Mouse (Mus musculus): Measurements from ENCODE around the gene Inppl1. TPM values are rescaled to one million over a fixed set of nuclear protein-coding genes. Genes with fewer than 3 reads are reported as not detected.

Gene Inppl1
- polyA plus RNA-seq (2014; fragmentation: Illumina TruSeq; extraction: RNeasy Lipid Tissue Mini Kit (QIAGEN cat#74804); ENCODE audit: low replicate concordance): 31.7 TPM

GRCm38 (mm10) chr7:101837606-101838471, at the start of gene Inppl1:
TSS of gene Inppl1 (minus strand) at chr7:101838229.

GRCm38 (mm10) chr7:101870629-101871028, 32.6 kb upstream of the Inppl1 start, which contains the start of gene Folr1:
TSS of gene Folr1 (minus strand) at chr7:101870788.

DNA sequence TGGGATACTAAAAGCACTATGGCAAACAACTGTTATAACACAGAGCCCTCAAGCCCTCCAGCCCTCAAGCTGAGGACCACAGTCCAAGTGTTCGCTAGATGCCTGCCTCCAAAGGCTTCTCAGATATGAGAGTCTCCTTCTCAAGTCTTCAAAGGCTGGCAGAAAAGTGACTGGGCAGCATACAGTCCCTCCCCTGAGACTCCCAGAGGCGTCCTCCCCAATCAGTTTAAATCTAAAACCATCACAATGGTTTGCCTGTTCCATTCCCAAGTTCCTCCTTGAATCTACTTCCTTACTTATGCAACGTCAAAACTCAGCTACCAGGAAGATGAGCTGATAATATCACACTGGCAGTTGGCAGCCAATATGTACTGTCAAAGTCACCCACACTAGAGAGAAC, 25.4 kb upstream of the Inppl1 start, which contains the start of gene Anapc15:
Gene Anapc15 (plus strand): TSS at position 301 of the 400 bp plus-strand sequence.

DNA sequence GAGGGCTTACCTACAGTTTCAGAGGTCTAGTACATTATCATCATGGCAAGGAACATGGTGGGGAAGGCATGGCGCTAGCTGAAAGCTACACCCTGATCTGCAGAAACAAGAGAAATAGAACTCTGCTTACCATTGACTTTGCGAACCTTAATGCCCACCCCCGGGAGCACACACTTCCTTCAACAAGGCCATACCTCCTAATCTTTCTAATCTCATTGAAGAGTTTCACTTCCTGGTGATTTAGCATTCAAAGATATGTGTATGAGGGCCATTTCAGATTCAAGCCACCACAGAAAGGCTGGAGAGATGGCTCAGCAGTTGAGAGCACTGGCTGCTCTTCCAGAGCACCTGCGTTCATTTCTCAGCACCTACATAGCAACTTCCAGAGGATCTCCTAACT, 19.1 kb upstream of the Inppl1 start, which contains the start of gene Folr2:
Gene Folr2 (minus strand): TSS at position 101 of the 400 bp plus-strand sequence.

DNA sequence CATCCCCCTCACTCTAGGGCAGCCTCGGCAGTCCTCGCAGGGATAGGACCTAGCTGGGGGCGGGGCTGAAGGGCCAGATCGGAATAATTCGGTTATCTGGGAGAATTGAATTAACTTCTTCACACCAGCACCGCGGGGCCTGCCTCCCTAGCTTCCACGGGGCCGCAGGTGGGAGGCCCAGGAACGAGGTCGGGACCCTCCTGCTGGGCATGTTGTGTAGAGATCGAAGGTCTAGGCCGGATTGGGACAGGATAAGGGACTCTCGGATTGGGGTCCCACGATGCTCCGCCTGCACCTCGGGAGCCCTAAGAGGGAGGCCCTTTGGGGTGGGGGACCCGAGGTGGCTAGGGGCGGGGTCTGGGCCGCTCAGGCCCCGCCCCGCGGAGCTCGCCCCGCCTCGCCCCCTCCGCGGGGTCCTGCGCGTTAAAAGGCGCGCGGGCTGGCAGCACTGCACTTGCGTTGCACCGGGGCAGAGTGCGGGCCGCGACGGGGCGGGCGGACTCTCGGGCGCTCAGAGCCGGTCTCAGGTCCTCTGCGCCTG, 20.1 kb downstream of the Inppl1 start, which contains the start of gene Phox2a:
Gene Phox2a (plus strand): TSS at position 453 of the 541 bp plus-strand sequence.

Other genes with a start within 250 kb of the Inppl1 start
- 1.6 TPM for gene Clpb, start 174.6 kb downstream of the Inppl1 start, polyA plus RNA-seq (2014; fragmentation: Illumina TruSeq; extraction: RNeasy Lipid Tissue Mini Kit (QIAGEN cat#74804); ENCODE audit: low replicate concordance)
- gene Phox2a, start 19.9 kb downstream of the Inppl1 start, polyA plus RNA-seq (2014; fragmentation: Illumina TruSeq; extraction: RNeasy Lipid Tissue Mini Kit (QIAGEN cat#74804); ENCODE audit: low replicate concordance): not detected
- gene Folr2, start 19.0 kb upstream of the Inppl1 start, polyA plus RNA-seq (2014; fragmentation: Illumina TruSeq; extraction: RNeasy Lipid Tissue Mini Kit (QIAGEN cat#74804); ENCODE audit: low replicate concordance): not detected
- gene Anapc15, start 25.5 kb upstream of the Inppl1 start, polyA plus RNA-seq (2014; fragmentation: Illumina TruSeq; extraction: RNeasy Lipid Tissue Mini Kit (QIAGEN cat#74804); ENCODE audit: low replicate concordance): 9.5 TPM
- not detected for gene Folr1, start 32.6 kb upstream of the Inppl1 start, polyA plus RNA-seq (2014; fragmentation: Illumina TruSeq; extraction: RNeasy Lipid Tissue Mini Kit (QIAGEN cat#74804); ENCODE audit: low replicate concordance)
- 6.5 TPM for gene Lamtor1, start 67.7 kb upstream of the Inppl1 start, polyA plus RNA-seq (2014; fragmentation: Illumina TruSeq; extraction: RNeasy Lipid Tissue Mini Kit (QIAGEN cat#74804); ENCODE audit: low replicate concordance)
- not detected for gene Tomt, start 68.1 kb upstream of the Inppl1 start, polyA plus RNA-seq (2014; fragmentation: Illumina TruSeq; extraction: RNeasy Lipid Tissue Mini Kit (QIAGEN cat#74804); ENCODE audit: low replicate concordance)
- gene Lrrc51, start 95.7 kb upstream of the Inppl1 start, polyA plus RNA-seq (2014; fragmentation: Illumina TruSeq; extraction: RNeasy Lipid Tissue Mini Kit (QIAGEN cat#74804); ENCODE audit: low replicate concordance): 0.59 TPM
- 41.5 TPM for gene Numa1, start 95.9 kb upstream of the Inppl1 start, polyA plus RNA-seq (2014; fragmentation: Illumina TruSeq; extraction: RNeasy Lipid Tissue Mini Kit (QIAGEN cat#74804); ENCODE audit: low replicate concordance)
- gene Il18bp, start 180.5 kb upstream of the Inppl1 start, polyA plus RNA-seq (2014; fragmentation: Illumina TruSeq; extraction: RNeasy Lipid Tissue Mini Kit (QIAGEN cat#74804); ENCODE audit: low replicate concordance): 12.4 TPM
- gene Rnf121, start 227.2 kb upstream of the Inppl1 start, polyA plus RNA-seq (2014; fragmentation: Illumina TruSeq; extraction: RNeasy Lipid Tissue Mini Kit (QIAGEN cat#74804); ENCODE audit: low replicate concordance): 23.8 TPM
- 11.6 TPM for gene Xndc1, start 227.3 kb upstream of the Inppl1 start, polyA plus RNA-seq (2014; fragmentation: Illumina TruSeq; extraction: RNeasy Lipid Tissue Mini Kit (QIAGEN cat#74804); ENCODE audit: low replicate concordance)
- gene Xntrpc, start 227.5 kb upstream of the Inppl1 start, polyA plus RNA-seq (2014; fragmentation: Illumina TruSeq; extraction: RNeasy Lipid Tissue Mini Kit (QIAGEN cat#74804); ENCODE audit: low replicate concordance): 0.11 TPM
- not detected for gene Trpc2, start 244.9 kb upstream of the Inppl1 start, polyA plus RNA-seq (2014; fragmentation: Illumina TruSeq; extraction: RNeasy Lipid Tissue Mini Kit (QIAGEN cat#74804); ENCODE audit: low replicate concordance)